Mouse (Mus musculus): ENCODE data around the gene Klc1. TPM values are rescaled to one million over a fixed set of nuclear protein-coding genes. Genes with fewer than 3 reads are reported as not detected.
A peak's percentile ranks its signal among the peaks of the same experiment; 100 is the strongest.

The Klc1 gene
- polyA plus RNA-seq, 1 experiment: 70.9 TPM

DNA sequence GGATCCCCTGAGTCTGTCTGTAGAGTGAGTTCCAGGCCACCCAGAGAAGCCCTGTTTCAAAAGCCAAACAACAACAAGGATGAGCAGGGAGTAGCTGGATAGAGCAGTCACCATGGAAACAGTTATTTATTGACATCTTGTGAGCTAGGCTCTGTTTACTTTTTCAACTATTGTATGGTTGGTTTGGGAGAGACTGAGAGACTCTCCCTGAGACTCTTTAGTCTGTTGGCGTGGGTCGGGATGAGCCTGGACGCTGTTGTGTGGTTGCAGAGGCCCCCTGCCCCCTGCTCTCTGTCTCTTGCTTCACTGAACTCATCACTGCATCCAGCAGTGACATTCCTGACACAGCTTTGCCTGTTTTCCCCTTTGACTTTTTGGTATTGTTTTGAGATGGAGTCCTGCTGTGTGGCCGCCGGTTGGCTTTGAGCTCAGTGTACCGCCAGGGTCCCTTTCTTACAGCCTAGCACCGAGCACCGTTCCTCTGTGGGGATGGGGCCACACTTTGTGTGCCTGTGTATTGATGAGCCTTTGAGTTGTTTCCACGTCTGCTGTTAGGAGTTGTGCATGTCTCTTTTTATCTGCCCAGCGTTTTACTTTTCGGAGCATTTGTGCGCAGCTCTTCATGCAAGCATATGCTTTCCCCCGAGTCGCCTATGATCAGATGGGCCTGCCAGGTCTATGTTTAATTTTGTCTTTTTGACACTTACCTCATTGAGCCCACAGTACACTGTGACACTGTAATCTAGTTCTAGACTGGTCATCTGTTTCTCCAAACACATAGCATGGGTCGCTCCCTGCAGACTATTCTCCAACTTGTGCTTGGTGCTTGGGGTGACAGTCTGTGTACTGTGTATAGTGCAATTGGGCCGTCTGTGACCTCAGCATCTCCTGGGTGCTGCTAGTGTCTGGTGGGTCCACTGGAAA, 7.9 kb downstream of the Klc1 start:
- TF ChIP-seq CTCF (IDR thresholded peaks at IDR 0.05; ENCODE audit: low read depth, low read length): no peak
- TF ChIP-seq POLR2A (IDR thresholded peaks at IDR 0.05; ENCODE audit: borderline replicate concordance, low read depth, low read length): no peak
- Histone ChIP-seq H3K4me3 (ENCODE audit: insufficient read depth, low read length) (no peak overlapping the region), H3K27ac (ENCODE audit: insufficient read depth, low read depth, low read length) (no peak overlapping the region), H3K4me1 (ENCODE audit: control insufficient read depth, insufficient read depth, low read length) (peaks cover 21% of the 10 kb centered on the region)

DNA sequence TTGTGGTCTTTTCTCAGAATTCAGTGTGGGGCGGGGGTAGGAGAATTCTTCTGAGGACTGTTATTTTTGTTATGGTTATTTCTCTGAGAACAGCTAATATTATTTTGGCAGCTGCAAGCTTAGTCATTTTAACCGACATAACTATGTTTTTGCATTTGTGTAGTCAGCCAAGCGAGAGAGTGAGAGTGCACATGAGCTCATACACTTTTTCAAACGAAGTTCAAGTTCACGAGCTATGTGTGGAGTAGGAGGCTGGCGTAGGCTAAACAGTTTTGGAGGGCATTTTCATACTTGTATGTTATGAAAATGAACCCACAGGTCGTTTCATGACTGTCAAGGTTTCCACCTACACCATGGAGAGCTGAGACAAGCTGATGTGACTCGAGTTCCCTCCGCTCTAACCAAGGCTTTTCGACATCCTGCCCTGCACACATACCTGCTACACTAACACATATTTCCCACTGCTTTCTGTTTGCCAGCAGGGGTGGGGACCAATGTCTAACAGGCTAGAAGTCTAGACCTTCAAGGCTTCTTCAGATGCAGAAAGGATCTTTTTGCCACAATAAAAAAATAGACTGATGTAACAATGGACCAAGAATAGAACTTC, 9.8 kb downstream of the Klc1 start:
- no peak for TF ChIP-seq POLR2A (IDR thresholded peaks at IDR 0.05; ENCODE audit: borderline replicate concordance, low read depth, low read length)
- no peak for TF ChIP-seq CTCF (IDR thresholded peaks at IDR 0.05; ENCODE audit: low read depth, low read length)
- H3K4me3 ChIP-seq (ENCODE audit: insufficient read depth, low read length): no peak overlapping the region
- H3K4me1 ChIP-seq (ENCODE audit: control insufficient read depth, insufficient read depth, low read length): peaks cover 10% of the 10 kb centered on the region; the same call in 1 of the 2 replicates
- H3K27ac ChIP-seq (ENCODE audit: insufficient read depth, low read depth, low read length): no peak overlapping the region

DNA sequence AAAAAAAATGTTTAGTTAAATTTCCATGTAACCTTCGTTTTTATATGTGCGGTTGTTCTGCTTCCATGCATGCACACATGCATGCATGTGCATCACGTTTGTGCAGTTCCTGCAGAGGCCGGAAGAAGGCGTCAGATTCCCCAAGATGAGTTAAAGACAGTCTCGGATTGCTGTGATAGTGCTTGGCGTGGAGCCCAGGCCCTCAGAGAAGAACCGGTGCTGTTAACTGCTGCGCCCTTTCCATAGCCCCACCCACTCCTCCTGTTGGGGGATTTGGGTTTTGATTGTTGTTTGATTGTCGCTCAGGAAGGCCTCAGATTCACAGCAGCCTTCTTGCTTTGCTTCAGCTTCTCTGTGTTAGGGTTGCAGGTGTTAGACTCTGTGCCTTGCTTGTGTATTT, 10.7 kb downstream of the Klc1 start:
- peaks cover 10% of the 10 kb centered on the region; the same call in 1 of the 2 replicates for H3K4me1 ChIP-seq (ENCODE audit: control insufficient read depth, insufficient read depth, low read length)
- H3K4me3 ChIP-seq (ENCODE audit: insufficient read depth, low read length): no peak overlapping the region
- no peak overlapping the region for H3K27ac ChIP-seq (ENCODE audit: insufficient read depth, low read depth, low read length)
- TF ChIP-seq CTCF (IDR thresholded peaks at IDR 0.05; ENCODE audit: low read depth, low read length) (no peak), POLR2A (IDR thresholded peaks at IDR 0.05; ENCODE audit: borderline replicate concordance, low read depth, low read length) (no peak)

DNA sequence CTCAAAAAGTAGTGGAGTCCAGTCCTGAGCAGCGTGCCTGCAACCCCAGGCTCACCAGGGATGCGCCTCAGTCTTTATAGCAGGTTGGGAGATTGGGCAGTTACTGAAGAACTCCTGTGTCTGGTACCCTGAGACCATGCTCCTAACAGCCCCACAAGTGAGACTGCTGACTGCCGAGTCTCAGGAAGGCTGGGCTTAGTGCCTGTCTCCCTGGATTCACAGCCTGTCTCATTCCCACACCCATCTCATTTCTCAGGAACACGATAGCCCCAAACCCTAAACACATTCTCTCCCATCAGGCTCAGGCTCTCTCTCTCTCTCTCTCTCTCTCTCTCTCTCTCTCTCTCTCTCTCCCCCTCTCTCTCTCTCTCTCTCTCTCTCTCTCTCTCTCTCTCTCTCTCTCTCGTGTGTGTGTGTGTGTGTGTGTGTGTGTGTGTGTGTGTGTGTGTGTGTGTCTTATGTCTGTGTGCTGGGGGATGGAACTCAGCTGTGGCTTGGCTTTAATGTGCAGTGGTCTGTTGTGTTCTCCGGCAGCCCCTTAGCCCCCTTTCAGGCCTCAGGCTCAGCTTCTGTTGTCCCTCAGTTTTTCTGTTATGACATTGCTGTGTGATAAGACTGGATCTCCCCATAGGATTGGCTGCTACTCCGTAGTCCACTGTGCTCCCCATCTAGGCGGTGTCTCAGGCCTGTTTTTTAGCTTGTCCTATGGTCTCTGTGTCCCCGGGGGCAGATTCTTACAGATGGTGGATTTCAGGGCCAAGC, 11.3 kb downstream of the Klc1 start:
- peaks cover 10% of the 10 kb centered on the region; the same call in 1 of the 2 replicates for H3K4me1 ChIP-seq (ENCODE audit: control insufficient read depth, insufficient read depth, low read length)
- H3K27ac ChIP-seq (ENCODE audit: insufficient read depth, low read depth, low read length): no peak overlapping the region
- H3K4me3 ChIP-seq (ENCODE audit: insufficient read depth, low read length): no peak overlapping the region
- no peak for TF ChIP-seq CTCF (IDR thresholded peaks at IDR 0.05; ENCODE audit: low read depth, low read length)
- no peak for TF ChIP-seq POLR2A (IDR thresholded peaks at IDR 0.05; ENCODE audit: borderline replicate concordance, low read depth, low read length)

DNA sequence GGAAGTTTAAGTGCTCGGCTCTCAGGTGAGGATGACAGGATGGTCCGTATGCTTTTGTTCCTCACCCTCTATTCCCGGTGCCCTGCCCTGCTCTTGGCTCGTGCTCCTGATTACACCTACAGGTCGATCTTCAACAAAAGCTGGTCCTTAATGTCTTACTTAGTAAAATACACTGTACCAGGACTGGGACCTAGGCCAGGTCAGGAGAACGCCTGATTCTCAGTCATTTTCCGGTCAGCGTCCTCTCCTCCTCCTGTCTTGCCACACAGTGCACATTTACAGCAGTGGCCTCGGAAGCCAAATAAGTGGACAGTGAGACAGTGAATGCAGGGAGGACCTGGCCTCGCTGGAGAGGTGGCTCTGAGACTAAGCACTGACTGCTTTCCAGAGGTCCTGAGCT, 12.0 kb downstream of the Klc1 start:
- TF ChIP-seq POLR2A (IDR thresholded peaks at IDR 0.05; ENCODE audit: borderline replicate concordance, low read depth, low read length) (no peak), CTCF (IDR thresholded peaks at IDR 0.05; ENCODE audit: low read depth, low read length) (no peak)
- Histone ChIP-seq H3K27ac (ENCODE audit: insufficient read depth, low read depth, low read length) (no peak overlapping the region), H3K4me3 (ENCODE audit: insufficient read depth, low read length) (no peak overlapping the region), H3K4me1 (ENCODE audit: control insufficient read depth, insufficient read depth, low read length) (peaks cover 10% of the 10 kb centered on the region; the same call in 1 of the 2 replicates)

DNA sequence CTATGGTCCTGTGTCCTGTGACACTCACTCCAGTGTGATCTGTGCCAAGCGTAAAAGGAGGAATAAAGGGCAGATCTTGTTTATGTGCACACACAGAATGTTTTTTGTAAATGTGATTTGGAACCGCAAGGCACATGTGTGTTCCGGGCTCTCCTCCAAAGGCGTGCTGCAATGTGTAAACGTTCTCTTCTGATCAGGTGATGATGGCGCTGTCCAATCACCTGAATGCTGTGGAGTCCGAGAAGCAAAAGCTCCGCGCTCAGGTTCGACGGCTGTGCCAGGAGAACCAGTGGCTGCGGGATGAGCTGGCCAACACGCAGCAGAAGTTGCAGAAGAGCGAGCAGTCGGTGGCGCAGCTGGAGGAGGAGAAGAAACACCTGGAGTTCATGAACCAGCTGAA, 15.5 kb downstream of the Klc1 start:
- no peaks in the 10 kb centered on the region for H3K4me1 ChIP-seq (ENCODE audit: control insufficient read depth, insufficient read depth, low read length)
- H3K27ac ChIP-seq (ENCODE audit: insufficient read depth, low read depth, low read length): no peak overlapping the region
- no peak overlapping the region for H3K4me3 ChIP-seq (ENCODE audit: insufficient read depth, low read length)
- TF ChIP-seq CTCF (IDR thresholded peaks at IDR 0.05; ENCODE audit: low read depth, low read length) (no peak), POLR2A (IDR thresholded peaks at IDR 0.05; ENCODE audit: borderline replicate concordance, low read depth, low read length) (no peak)

DNA sequence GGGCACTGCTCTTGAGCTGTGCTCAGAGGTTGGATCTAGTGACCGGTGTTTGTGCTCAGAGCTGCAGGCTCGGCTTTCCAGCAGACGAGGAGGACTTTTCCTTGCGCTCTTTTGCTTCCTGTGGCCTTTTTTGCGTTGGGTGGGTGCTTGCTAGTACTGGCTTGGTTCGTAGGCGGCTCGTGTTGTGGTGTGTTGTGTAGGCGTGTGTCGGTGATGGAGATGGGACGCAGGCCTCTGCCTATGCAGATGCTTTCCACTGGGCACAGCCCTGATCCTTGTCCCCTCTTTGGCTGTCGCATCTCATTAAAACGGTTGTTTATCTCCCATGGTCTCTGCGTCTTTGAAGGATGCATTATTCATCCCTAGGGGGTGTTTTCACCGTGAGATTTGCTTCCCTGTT, 16.2 kb downstream of the Klc1 start:
- no peak overlapping the region for H3K4me3 ChIP-seq (ENCODE audit: insufficient read depth, low read length)
- TF ChIP-seq CTCF (IDR thresholded peaks at IDR 0.05; ENCODE audit: low read depth, low read length): no peak
- TF ChIP-seq POLR2A (IDR thresholded peaks at IDR 0.05; ENCODE audit: borderline replicate concordance, low read depth, low read length): no peak
- H3K4me1 ChIP-seq (ENCODE audit: control insufficient read depth, insufficient read depth, low read length): no peaks in the 10 kb centered on the region
- H3K27ac ChIP-seq (ENCODE audit: insufficient read depth, low read depth, low read length): no peak overlapping the region

DNA sequence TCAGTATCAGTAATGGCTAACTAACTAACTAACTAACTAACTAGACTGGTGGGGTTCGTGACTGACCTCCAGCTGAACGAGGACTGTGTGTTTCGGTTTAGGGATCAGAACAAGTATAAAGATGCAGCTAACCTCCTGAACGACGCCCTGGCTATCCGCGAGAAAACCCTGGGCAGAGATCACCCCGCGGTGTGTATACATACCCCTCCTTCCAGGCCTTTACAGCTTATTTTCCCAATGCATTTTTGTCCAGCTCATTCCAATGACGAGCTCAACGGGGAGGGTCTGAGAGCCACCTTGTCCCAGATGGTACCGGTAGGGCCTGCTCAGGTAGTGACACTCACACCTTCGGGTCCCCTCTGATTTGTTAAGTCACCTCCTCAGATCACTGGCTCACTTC, 19.3 kb downstream of the Klc1 start:
- TF ChIP-seq CTCF (IDR thresholded peaks at IDR 0.05; ENCODE audit: low read depth, low read length): no peak
- Histone ChIP-seq H3K4me3 (ENCODE audit: insufficient read depth, low read length) (no peak overlapping the region), H3K4me1 (ENCODE audit: control insufficient read depth, insufficient read depth, low read length) (no peaks in the 10 kb centered on the region), H3K27ac (ENCODE audit: insufficient read depth, low read depth, low read length) (no peak overlapping the region)

DNA sequence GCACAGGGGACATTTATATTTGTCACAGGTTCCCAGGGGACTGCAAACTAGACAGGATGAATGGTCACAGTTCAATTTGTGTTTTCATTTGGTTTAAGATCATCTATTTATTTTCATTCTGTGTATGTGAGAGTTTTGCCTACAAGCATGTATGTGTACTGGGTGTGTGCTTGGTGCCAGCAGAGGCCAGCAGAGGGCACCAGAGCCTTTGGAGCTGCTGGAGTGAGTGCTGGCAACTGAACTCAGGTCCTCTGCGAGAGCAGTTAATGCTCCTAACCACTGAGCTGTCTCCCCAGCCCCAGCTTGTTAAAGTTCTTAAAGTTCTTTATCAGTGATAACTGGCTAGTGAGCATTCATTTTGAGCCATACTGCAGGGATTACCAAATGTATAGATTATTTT, 20.9 kb downstream of the Klc1 start:
- Histone ChIP-seq H3K4me3 (ENCODE audit: insufficient read depth, low read length) (no peak overlapping the region), H3K4me1 (ENCODE audit: control insufficient read depth, insufficient read depth, low read length) (no peaks in the 10 kb centered on the region), H3K27ac (ENCODE audit: insufficient read depth, low read depth, low read length) (no peak overlapping the region)
- TF ChIP-seq POLR2A (IDR thresholded peaks at IDR 0.05; ENCODE audit: borderline replicate concordance, low read depth, low read length): no peak
- TF ChIP-seq CTCF (IDR thresholded peaks at IDR 0.05; ENCODE audit: low read depth, low read length): 0 out of 2 replicates have a peak, but pooled peaks have one; percentile 7

All from bone marrow macrophage, adult 2 months (primary cell).